Mouse (Mus musculus): ENCODE results near the gene Tff1.

Tff1 gene

GRCm38 (mm10) chr17:31165127-31165526, at the start of gene Tff1:
Gene Tff1 (minus strand): TSS chr17:31165277.
- no peak for DNase-seq

DNA sequence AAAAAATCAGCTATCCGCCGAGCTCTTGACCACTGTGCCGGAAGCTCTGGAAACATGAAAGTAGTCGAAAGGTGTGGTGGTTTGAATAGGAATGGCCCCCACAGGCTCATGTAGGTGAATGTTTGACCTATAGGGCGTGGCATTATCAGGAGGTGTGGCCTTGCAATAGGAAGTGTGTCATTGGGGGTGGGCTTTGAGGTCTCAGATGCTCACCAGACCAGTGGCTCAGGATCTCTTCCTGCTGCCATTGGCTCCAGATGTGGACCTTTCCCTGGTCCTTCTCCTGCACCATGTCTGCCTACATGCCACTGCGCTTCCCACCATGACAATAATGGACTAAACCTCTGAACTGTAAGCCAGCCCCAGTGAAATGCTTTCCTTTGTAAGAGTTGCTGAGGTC, 46.8 kb upstream of the Tff1 start:
- no peak for DNase-seq

DNA sequence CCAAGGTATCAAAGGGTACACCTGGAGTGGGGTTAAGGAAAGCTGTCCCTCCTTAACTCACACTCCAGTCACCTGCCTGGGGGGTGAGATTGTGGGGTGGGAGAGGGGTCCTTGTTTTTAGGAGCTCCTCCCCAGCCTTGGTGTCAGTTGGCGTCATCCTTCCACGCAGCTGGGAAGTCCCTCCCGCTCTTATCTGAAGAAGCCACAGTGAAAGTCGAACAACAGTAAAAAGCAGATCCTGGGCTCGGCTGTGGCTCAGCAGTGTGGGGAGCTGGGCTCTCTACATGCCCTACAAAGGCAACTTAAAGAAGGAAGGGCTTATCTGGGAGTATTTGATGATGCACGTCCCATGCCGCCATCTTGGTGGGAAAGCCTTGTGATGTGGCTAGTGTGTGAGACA, 45.2 kb upstream of the Tff1 start:
- no peak for DNase-seq

DNA sequence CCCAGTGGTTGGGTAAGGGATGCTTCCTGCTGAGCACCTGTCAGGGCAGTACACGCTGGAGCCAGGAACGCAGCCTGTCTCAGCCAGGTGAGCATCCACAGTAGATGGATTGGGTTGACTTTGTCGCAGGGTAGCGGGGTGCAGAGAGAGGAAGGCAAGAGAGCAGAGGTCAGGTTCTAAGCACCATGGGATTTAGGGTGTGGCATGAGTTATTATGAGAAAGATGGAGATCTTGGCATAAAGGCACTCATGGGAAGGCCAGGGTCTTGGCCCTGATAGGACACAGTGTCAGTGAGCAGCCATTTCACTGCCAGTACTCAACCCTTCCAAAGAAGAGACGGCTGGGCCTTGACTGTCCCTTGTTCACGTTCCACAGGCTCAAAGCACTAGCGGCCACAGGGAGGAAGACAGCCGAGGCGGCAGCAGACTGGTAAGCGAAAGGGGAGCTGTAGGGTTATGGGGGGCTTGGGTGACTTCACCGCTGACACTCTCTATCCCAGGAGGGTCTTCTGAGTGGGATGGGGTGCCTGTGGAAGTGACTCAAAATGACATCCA, 44.4 kb upstream of the Tff1 start:
- DNase-seq: no peak

GRCm38 (mm10) chr17:31208654-31209053, 43.6 kb upstream of the Tff1 start:
- no peak for DNase-seq

DNA sequence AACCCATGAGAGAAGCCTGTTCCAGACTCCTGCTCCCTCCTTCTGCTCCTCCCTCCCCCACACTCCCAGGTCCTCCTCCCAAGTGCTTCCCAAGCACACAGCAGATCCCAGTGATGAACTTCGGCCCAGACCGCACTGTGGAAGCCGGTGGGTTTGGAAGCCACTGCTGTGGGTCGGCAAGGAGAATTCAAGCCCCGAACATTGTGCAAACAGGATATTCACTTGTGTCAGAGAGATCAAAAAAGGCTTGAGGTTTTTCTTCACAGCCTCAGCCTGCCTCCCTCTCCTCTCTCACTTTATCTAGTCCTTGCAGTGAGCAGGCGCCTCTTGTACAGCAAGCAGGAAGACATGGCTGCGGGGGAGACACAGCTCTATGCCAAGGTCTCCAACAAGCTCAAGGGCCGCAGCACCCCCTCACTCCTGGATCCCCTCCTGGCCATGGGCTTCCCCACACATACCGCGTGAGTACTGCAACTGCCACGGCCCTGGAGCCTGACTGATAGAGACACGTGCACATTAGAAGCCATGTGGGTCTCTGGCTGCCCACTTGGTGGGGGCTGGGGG, 42.8 kb upstream of the Tff1 start, which contains the start of gene Ubash3a:
Gene Ubash3a, plus strand, starts transcription at position 103 of the 564 bp plus-strand sequence.
- DNase-seq: peak in 1 of 2 experiments; percentile 32

DNA sequence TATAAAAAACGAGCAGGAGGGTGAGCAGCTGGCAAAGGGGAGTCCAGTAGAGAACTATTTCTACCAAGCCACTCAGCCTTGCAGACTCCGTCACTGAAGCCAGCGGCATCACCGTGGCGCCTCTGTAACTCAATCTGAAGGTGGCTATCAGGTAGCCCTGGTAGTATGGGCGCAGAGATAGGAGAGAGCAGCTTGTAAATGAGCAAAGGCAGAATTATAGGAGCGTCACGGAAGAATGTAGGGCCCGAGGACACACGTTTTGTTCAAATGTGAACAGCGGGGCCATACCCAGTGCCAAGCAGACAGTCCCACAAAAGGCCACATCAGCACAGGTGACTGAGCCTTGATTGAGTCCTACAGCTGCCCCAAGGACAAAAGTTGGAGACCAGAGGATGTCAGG, 33.8 kb upstream of the Tff1 start, which contains the start of gene Tmprss3:
Gene Tmprss3, minus strand, starts transcription at position 101 of the 400 bp plus-strand sequence.
- DNase-seq: no peak

- no peak for DNase-seq
Measured at GRCm38 (mm10) chr17:31196283-31196682, 31.2 kb upstream of the Tff1 start.

GRCm38 (mm10) chr17:31195207-31195606, 30.1 kb upstream of the Tff1 start:
- no peak for DNase-seq

DNA sequence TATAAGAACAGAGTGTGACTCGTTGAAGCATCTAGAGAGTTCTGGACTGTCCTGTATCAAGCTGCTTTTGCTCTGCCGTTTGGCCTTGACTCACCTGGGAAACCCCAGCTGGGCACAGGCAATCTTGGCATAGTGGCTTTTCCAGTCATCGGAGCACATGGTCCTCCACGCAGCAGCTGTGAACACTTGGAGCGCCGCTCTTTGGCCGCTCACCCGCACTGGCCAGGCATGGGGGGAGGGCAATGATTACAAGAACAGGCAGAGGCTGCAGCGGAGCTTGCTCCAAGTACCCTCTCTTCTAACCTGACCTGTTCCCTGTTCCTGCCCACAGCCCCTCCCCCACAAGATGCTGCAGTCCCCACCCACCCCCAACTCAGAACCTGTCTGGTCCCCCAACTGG, 28.3 kb upstream of the Tff1 start:
- peak in 1 of 2 experiments; percentile 26 for DNase-seq

DNA sequence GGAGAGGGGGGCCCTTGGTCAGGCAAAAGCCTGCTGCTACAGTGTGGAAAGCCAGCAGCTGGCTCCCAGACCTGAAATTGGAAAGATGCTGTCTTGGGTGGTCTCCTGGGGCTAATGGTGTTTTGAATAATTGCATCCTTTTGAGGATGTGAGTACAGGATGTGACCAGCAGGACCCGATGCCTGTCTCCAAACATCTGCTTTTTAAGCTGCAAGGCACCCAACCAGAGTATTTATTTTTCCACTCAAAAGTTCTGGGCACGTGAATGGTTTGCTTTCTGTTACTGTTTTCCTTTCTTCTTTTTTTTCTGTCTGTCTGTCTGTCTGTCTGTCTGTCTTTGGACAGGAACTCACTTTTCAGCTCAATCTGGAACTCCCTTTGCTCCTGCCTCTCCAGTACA, 27.6 kb upstream of the Tff1 start:
- DNase-seq: no peak

- peak in 1 of 2 experiments; percentile 18 for DNase-seq
Measured at GRCm38 (mm10) chr17:31191825-31192224, 26.7 kb upstream of the Tff1 start.

GRCm38 (mm10) chr17:31187370-31187769, 22.3 kb upstream of the Tff1 start:
- DNase-seq: peak; percentile 83 to 87

GRCm38 (mm10) chr17:31184269-31184990, 19.4 kb upstream of the Tff1 start:
- peak in 1 of 2 experiments; percentile 30 for DNase-seq

- DNase-seq: no peak
Measured at GRCm38 (mm10) chr17:31183180-31183974, 18.3 kb upstream of the Tff1 start.

DNA sequence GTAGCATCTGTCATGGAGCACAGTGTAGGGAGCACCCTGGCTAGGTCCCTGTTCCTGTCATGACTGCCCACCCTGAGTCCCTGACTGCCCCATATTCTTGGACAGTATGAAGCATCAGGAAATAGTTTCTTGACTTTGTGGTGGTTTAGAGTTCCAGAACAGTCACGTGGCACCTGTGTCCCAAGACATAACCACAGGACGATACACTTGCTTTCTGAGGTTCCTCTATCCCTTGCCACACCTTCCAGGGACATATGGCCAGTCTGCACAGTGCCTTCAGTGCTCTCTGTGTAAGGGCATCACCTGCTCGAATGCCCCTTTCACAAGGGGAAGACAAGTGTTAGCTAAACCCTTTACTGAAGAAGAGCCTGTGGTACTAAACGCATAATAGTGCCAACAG, 16.4 kb upstream of the Tff1 start:
- DNase-seq: no peak

DNA sequence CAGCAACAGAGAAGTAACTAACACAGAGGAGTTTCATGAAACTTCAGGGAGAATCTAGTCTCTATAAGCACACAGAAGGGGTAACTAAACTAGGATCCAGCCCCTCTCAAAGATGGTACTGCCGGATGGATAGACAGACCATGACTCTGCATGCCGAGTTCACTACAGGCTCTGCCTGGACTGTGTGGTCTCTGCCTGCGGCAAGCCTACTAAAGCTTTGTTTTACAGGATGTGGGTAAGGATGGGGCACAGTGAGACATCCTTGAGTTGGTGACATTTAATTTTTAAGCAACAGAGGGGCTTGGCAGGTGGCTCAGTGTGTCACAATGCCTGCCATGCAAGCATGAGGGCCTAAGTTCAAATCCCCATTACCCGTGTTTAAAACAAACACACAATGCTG, 11.2 kb upstream of the Tff1 start:
- no peak for DNase-seq

DNA sequence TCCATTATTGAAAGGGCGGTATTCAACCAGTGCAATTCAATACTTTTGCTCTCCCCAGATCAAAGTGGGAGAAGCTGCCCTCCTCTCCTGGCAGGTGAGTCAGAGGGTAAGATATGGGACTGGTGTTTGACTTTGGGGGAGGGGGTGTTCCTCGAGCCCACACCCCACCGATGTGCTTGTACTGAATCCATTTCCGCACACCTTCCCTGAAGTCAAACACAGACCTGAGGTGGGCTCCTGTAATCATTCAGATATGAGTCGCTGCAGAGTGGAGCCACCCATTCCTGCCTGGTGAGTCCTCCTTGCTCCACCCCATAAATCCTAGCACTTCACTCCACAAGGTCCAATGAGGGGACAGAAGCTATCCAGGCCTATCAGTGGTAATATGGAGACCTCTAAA, 4.7 kb upstream of the Tff1 start:
- DNase-seq: no peak

DNA sequence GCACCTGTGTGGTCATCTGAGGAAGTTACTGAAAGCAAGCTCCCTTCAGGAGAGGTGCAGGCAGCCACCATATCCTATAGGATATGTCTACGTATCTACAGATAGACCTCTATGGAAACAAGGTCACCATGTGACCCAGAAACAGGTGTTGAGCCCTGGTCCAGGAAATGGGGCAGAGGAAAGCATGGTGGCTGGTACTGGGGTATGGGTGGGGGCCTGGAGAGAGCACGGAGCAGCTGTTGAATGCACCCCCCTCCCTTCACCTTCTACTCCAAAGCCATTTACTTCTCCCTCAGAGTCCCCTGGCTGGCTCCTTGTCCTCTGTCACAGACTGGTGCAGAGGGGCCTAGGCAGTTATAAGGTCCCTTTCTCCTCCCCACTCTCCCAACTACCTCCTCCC, 1.3 kb downstream of the Tff1 start:
- no peak for DNase-seq

DNA sequence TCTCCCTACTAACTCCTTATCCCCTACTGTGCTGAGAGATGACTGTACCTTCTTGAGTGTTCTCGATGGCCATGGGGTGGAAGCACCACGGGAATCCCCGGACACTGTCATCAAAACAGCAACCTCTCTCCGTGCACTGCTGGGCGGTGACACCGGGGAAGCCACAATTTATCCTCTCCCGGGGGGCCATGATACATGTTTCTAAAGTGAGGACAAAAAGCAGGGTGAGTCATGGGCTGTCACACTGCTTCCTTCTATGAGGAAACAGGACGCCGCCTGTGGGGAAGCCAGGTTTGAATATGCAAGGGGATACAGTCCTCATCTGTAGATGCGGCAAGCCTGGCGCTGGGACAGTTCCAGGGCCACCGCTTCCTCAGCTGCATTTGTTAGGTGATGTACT, 2.5 kb downstream of the Tff1 start:
- DNase-seq: peak; percentile 34 to 52

DNA sequence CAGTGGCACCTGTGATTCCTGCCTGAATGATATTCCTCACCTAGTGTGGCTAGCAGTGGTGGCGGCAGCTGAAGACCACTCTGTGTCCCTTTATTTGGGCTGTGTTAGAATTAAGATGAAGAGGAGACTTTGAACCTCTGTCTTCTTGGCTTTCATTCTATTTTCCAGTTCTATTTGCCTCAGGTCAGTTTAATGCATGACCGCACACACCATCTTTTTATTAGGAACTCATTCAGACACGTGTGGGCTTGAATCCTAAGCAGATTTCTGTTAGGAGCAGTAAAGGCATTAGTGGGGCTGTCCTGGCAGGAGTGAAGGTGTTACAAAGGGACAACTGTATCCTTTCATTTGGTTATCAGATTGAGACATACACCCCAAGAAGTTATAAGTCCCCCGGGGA, 4.8 kb downstream of the Tff1 start:
- no peak for DNase-seq

GRCm38 (mm10) chr17:31157921-31158320, 7.2 kb downstream of the Tff1 start:
- no peak for DNase-seq

DNA sequence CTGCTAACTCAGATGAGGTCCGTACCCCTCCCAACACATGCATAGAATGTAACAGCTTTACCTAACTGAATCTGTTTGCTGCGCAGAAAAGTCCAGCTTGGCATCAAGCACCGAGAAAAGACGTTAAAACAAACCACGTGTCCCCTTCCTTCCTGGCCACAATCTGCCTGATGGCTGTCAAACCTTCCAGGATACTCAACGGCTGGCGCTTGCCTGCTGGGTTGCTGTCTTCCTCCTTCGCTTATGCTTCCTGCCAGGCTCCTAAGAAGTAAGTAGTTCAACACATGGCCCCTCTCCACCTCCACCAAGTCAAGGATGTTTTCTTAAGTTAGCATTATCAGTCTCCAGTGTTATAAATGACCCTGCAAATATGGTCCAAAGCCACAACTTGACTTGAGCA, 11.3 kb downstream of the Tff1 start:
- DNase-seq: no peak

Measured in kidney, postnatal 4 days (tissue).